Mouse (Mus musculus) heart, postnatal 0 days (tissue): ENCODE measurements at regions not wholly inside any gene's neighbourhood (a gene's known extent, or its start where the extent isn't known, plus 50 kb on each side); places are given as distances from the start of the nearest gene placed in this dataset.

Experiments used
- ATAC-seq: fragments of 200-750 bp; cut with Nextera tagmentation; 2 replicates; pipeline ENCODE4 v1.8.0; 2017; ENCODE audit warnings: low read depth, moderate number of reproducible peaks, moderate library complexity; ENCODE audit not compliant: insufficient read depth
- DNase-seq: peaks from one replicate; pipeline ENCODE4 v3.0.0-alpha.2; 2016; ENCODE audit warnings: low spot score
- H3K27ac ChIP-seq: fragments of 300-500 bp; sonication (generic); 2 replicates; pipeline ENCODE4 v1.5.1; 2014; ENCODE audit warnings: low read depth, mild to moderate bottlenecking
- H3K27me3 ChIP-seq: fragments of 300-500 bp; sonication (generic); 2 replicates; pipeline ENCODE4 v1.6.1; 2014; ENCODE audit warnings: low read length, mixed read lengths; ENCODE audit not compliant: control insufficient read depth, insufficient read depth
- H3K36me3 ChIP-seq: fragments of 300-500 bp; sonication (generic); replicated peaks from 2 replicates; pipeline ENCODE4 v1.6.1; 2014; ENCODE audit warnings: low read length, mixed read lengths; ENCODE audit not compliant: control insufficient read depth, insufficient read depth
- H3K4me1 ChIP-seq: fragments of 300-500 bp; sonication (generic); 2 replicates; pipeline ENCODE4 v1.6.1; 2014; ENCODE audit warnings: antibody characterized with exemption; ENCODE audit not compliant: control insufficient read depth, insufficient read depth
- H3K4me2 ChIP-seq: fragments of 300-500 bp; sonication (generic); 2 replicates; pipeline ENCODE4 v1.6.1; 2014; ENCODE audit warnings: low read depth, mild to moderate bottlenecking, low read length, moderate library complexity
- H3K4me3 ChIP-seq: fragments of 300-500 bp; sonication (generic); 2 replicates; pipeline ENCODE4 v1.5.1; 2014; ENCODE audit warnings: low read depth, low read length
- H3K9ac ChIP-seq: fragments of 300-500 bp; sonication (generic); replicated peaks from 2 replicates; pipeline ENCODE4 v1.6.1; 2014; ENCODE audit warnings: low read depth, low read length, mixed read lengths
- H3K9me3 ChIP-seq: fragments of 300-500 bp; sonication (generic); replicated peaks from 2 replicates; pipeline ENCODE4 v1.6.1; 2016; ENCODE audit warnings: low read length; ENCODE audit not compliant: control insufficient read depth
- CTCF ChIP-seq: IDR thresholded peaks from 2 replicates; pipeline ENCODE4 v1.5.1; 2016; ENCODE audit warnings: antibody characterized with exemption, control low read depth, low read depth
- EP300 ChIP-seq: IDR thresholded peaks from 2 replicates; pipeline ENCODE4 v1.6.1; 2016; ENCODE audit warnings: antibody characterized with exemption, low read depth
- WGBS: fragments of 180-500 bp; shearing (Covaris S2); extraction: QIAGEN DNeasy Blood & Tissue Kit; methylation state at CpG from one replicate; pipeline ENCODE4 v1.1.7; 2014; 5-methylcytosine and 5-hydroxymethylcytosine counted together

DNA sequence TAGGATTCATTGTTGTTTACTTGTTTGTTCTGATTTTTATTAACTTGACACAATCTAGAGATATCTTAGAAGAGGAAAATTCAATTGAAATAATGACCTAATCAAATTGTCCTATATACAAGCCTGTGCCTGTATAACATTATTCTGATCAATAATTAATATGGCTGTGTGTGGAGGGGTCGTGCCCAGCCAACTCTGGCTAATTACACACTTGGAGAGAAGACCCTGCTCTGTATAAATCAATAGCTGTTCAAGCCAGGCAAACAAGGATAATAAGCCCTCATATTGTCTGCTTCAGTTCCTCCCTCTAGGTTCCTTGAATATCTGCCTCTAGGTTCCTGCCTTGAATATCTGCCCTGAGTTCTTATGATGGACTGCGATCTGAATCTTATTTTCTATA, 355.5 kb downstream of the Cdh9 start:
- TF ChIP-seq EP300 (no peak), CTCF (no peak)
- WGBS, result 56% methylated on average over 2 of the region's 2 CpGs
- no peaks in the 10 kb centered on the region for H3K36me3 ChIP-seq

DNA sequence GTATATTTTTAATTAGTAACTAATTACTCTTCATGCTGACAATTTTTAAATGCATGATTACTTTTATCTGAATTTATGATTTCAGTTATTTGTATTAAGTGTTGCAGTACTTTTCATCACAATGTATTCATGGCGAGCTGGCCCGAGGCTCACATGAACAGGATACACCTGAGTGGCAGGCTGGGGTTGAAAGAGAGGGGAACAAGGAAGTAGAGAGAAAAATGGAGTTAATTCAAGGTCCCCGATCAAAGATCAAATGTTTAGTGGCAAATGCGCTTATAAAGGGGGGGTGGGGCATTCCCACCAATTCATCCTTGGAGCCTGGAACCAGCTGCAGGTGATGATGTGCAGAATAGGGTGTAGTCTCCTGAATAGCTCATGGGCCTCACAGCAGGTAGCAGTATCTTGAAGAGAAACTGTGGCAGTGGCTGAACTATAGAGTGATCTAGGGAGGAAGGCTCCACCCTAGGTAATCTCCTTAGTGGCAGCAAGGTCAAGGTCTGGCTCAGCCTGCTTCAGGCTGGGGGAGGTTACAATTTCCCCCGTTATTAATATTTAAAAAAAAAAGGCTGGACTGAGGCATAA, 360.2 kb downstream of the Cdh9 start:
- Histone ChIP-seq H3K36me3 (no peaks in the 10 kb centered on the region), H3K27ac (no peak overlapping the region), H3K4me1 (no peaks in the 10 kb centered on the region), H3K9me3 (no peaks in the 10 kb centered on the region), H3K9ac (no peak overlapping the region), H3K27me3 (no peaks in the 10 kb centered on the region), H3K4me2 (no peak overlapping the region), H3K4me3 (no peak overlapping the region)
- ATAC-seq, result no peak
- DNase-seq, result no peak
- TF ChIP-seq CTCF (no peak), EP300 (no peak)
- WGBS, result 80% methylated on average over 5 of the region's 5 CpGs

More for the DNA sequence above, 355.5 kb downstream of the Cdh9 start:
- Histone ChIP-seq H3K9ac (no peak overlapping the region), H3K4me3 (no peak overlapping the region), H3K27me3 (no peaks in the 10 kb centered on the region), H3K4me2 (no peak overlapping the region), H3K9me3 (no peaks in the 10 kb centered on the region), H3K4me1 (no peaks in the 10 kb centered on the region), H3K27ac (no peak overlapping the region)
- DNase-seq, result no peak
- ATAC-seq, result no peak

DNA sequence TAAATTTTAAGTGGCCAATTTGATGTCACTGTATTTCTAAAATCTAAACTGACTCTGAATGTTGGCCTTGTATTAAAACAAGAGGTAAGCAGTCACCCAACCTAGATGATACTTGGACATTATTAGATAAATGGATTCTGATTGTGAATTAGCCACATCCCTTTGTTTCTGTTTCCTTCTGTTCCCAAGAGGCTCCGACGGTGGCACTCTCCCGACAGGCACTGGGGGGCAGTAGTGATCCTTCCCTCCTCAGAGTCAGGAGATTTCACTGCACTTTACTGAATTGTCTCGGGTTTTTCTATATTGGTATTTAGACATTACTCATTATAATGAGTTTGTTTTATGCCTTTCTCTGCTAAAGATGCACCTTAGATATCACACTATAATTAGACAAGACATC, 370.4 kb downstream of the Cdh9 start:
- 3% methylated on average over 4 of the region's 4 CpGs for WGBS
- Histone ChIP-seq H3K36me3 (no peaks in the 10 kb centered on the region), H3K27ac (no peak overlapping the region), H3K9ac (no peak overlapping the region), H3K4me3 (no peak overlapping the region), H3K4me1 (no peaks in the 10 kb centered on the region), H3K27me3 (no peaks in the 10 kb centered on the region), H3K9me3 (no peaks in the 10 kb centered on the region), H3K4me2 (no peak overlapping the region)
- ATAC-seq, result no peak
- DNase-seq, result peak; percentile 15
- TF ChIP-seq CTCF (peak; percentile 68), EP300 (no peak)

DNA sequence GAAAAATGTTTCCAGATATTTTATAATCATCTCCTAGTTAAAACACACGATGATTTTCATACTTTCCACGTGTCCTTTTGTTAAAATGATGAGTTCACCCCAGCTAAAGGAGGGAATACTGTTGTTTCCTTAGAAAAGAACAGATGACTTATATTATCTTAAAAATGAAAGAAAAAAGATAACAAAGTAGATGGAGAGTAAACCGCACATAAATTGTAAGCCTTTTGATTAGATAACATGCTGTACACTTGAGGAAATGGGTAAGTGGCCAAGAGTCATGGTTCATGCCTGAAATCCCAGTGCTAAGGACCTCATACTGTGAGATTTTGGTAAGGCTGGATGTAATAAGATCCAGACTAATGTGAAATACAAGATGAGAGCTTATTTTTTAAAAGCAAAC, 372.6 kb downstream of the Cdh9 start:
- WGBS, result 39% methylated on average over 3 of the region's 3 CpGs
- DNase-seq, result no peak
- no peaks in the 10 kb centered on the region for H3K36me3 ChIP-seq
- no peak overlapping the region for H3K4me2 ChIP-seq
- TF ChIP-seq EP300, result no peak
- no peak for TF ChIP-seq CTCF
- H3K9ac ChIP-seq, result no peak overlapping the region
- no peaks in the 10 kb centered on the region for H3K4me1 ChIP-seq
- no peak for ATAC-seq
- H3K27me3 ChIP-seq, result no peaks in the 10 kb centered on the region
- H3K9me3 ChIP-seq, result no peaks in the 10 kb centered on the region
- no peak overlapping the region for H3K27ac ChIP-seq
- H3K4me3 ChIP-seq, result no peak overlapping the region

DNA sequence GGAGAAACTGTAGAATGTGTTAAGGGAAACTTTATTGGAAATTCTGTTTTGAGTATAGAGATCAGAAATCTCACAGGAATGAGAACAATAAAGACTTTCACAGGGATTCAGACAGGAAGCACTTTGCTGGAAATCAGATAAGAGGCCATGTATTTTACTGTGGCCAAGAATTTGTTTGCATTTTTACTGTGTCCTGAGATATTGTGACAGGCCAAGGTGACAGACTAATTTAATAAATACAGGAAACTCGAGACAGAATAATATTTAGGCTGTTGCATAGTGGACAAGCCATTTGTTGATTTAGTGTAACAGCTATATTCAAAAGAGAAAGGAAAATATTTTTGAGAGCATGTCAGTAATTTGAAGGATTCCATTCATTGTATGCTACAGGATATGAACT, 407.2 kb downstream of the Cdh9 start:
- no peak for DNase-seq
- Histone ChIP-seq H3K9me3 (no peaks in the 10 kb centered on the region), H3K9ac (no peak overlapping the region), H3K4me1 (no peaks in the 10 kb centered on the region), H3K27me3 (no peaks in the 10 kb centered on the region), H3K36me3 (no peaks in the 10 kb centered on the region), H3K4me3 (no peak overlapping the region), H3K27ac (no peak overlapping the region), H3K4me2 (no peak overlapping the region)
- no peak for ATAC-seq
- TF ChIP-seq CTCF, result no peak
- TF ChIP-seq EP300, result no peak
- 11% methylated on average over 1 of the region's 1 CpGs for WGBS

DNA sequence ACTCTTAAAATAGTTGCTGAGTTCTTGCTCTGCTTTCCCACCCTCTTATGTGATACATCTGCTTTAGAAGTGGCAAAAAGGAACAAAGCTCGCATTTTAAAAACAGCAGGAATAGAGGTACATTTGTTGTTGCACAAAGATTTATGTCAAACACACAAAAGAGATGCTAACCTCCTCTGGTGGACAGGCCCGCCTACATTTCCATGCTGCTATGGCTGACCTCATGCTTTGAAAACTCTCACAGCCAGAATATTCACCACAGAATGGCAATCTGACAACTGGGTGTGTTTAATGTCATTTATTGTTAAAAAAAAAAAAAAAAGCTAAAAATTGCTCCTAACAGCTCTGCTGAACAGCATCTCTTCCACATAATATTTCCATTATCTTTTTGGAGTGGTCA, 451.6 kb downstream of the Cdh9 start:
- Histone ChIP-seq H3K27ac (no peak overlapping the region), H3K4me2 (no peak overlapping the region), H3K9me3 (no peaks in the 10 kb centered on the region), H3K36me3 (no peaks in the 10 kb centered on the region), H3K4me1 (no peaks in the 10 kb centered on the region), H3K27me3 (no peaks in the 10 kb centered on the region), H3K9ac (no peak overlapping the region), H3K4me3 (no peak overlapping the region)
- 54% methylated on average over 2 of the region's 2 CpGs for WGBS
- TF ChIP-seq CTCF, result no peak
- TF ChIP-seq EP300, result no peak
- ATAC-seq (no peak), DNase-seq (no peak)
